Mouse (Mus musculus) kidney, adult 9 months (tissue): ENCODE data around the gene Plekhg2.

ENCODE experiments used
- DNase-seq: peaks from one replicate; pipeline ENCODE4 v3.0.0; 2022

Gene Plekhg2

GRCm38 (mm10) chr7:28382347-28382951, 10.1 kb upstream of the Plekhg2 start:
- peak; percentile 35 for DNase-seq

GRCm38 (mm10) chr7:28381938-28382337, 9.5 kb upstream of the Plekhg2 start:
- DNase-seq: peak; percentile 94

DNA sequence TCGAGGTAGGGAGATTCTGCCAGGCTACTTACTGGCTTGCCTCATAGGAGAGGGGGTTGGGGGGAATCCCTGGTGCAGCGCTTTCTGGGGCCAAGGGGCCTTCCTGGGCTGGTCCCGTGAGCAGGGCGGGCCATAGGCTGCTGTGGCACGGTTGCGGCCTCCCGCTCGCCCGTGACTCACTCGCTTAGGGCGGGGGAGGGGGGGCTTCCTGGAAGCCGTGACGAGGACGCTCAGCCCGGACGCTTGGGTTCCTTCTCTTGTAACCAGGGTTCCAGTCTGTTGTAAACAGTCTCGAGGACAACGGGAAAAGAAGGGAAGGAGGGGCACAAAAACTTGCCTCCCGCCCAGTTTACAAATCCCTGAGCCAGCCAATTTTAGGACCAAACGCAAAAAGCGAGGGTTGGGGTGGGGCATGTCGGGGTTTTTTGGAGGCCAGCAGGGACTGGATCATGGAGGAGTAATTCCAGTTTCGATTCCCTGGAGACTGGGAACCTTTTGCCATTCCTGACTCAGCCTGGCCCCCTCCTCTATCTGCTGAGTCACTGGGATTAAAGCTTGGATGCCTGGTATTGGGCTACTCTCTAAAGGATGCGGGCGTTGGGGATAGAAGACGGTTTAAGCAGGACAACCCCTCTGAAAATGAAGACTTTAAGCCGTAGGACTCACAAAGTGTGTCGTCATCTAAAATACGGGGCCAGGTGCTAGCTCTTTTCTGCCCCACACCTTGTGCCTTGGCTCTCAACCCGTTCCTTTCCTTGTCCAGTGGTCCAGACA, 8.8 kb upstream of the Plekhg2 start:
- DNase-seq: peak; percentile 78

DNA sequence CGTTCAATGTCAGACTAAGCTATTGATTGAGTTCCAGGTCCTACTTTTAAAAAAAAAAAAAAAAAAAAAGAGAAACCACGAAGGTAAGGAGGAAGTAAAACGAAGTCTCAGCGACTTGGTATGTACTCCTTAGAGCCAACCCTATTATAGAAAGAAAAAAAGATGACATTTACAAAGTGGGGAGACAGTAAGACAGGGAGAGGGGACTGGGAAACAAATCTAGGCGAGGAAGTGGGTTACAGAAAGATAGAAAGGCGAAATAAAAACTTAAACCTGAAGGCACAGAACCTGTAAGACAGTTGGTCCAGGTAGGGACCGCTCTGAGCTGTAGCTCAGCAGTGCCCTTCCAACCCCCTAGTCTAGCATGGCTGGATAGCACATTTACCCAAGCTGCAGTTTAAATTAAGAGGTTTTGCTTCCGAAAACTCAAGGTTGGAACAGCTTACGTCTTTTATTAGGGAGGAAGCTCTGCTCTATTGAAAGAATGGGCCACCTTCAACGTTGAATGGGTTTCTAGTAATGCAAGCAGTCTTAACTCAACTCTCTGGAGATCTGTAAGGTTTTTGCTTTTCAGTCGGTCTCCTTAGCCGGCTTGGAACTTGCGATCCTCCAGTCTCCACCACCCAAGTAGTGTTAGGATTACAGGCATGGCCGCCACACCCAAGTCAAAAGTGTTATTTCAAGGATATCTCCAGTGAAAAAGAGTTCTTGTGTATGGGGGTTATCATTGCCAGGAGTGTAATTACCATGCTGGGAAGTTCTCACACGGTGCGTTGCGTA, 8.0 kb upstream of the Plekhg2 start, which contains the start of gene Zfp36:
Gene Zfp36 (minus strand): TSS at position 17 of the 780 bp plus-strand sequence.
- peak; percentile 36 for DNase-seq

DNA sequence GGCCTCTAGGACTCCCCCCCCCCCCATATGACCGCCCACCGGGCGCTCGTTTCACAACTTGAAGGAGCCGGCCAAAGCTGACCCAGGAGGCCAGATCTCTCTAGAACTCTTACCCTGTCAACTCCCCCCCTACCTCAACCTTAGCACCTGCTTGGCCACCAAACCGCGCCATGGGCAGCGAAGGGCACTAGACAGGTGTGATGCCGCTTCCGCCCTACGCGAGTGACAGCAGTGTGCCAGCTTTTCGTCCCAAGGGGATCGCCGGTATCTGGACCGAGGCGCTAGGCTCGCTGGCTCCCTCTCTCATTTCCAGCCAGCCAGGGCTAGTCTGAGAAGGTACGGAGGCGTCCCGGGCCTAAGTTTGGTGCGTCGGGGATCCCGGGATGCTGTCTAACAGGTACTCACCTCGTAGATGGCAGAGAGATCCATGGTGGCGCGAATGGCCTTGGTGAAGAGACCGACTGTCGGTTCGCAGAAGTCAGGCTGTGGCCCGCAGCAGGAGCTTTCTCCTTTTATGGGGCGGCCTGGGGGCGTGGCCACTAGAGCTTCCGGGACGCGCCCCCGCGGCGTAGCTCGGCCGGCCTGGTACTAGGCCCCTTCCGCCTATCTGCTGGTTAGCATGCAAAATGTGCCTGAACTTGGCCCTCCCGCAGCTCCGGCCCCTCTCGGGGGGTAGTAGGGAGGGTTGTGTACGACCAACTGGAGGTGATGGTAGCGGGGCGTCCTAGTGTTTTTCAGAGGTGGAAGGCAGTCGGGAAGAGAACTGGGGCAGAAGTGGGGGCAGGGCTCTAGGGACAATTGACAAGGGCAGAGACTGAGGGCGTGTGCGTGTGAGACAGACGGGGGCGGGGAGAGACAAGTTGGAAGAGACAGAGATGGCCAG, 6.6 kb upstream of the Plekhg2 start:
- peak; percentile 97 for DNase-seq

- DNase-seq: peak; percentile 91
Observed at GRCm38 (mm10) chr7:28378066-28378690, 5.8 kb upstream of the Plekhg2 start.

- peak; percentile 65 for DNase-seq
Observed at GRCm38 (mm10) chr7:28377190-28378065, 5.0 kb upstream of the Plekhg2 start.

DNA sequence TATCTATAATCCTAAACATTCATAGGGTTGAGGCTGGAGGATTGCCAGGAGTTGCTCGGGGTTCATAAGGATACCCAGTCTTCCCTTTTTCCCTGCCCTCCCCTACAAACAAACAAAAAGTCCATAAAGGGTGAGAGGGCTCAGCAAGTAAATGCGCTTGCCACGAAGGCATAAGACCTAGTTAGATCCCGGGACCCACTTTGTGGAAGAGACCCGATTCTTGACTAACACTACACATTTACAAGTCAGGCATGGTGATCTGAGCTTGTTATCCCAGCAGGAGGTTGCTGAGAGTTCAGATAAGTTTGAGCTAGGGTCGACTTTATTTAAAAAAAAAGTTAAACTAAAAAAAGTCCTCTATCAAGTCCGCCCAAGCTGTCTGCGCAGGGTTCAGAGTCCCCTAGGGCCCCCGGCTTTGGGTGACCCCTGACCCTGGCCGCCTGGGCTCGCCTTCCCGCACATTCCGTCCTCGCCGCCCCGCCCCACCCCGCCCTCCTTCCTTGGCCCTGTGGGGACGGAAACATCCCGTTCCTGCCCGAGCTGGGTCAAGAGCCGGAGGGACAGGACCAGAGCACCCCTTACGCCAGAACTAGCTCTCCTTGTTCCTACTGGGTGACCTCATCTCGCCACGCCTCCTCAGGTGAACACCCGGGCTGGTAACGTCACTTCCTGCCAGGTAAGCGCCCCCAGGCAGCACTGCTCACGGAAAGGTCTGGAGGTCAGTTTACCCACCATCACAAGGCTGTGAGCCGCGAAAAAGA, 3.8 kb upstream of the Plekhg2 start:
- peak; percentile 95 for DNase-seq

DNA sequence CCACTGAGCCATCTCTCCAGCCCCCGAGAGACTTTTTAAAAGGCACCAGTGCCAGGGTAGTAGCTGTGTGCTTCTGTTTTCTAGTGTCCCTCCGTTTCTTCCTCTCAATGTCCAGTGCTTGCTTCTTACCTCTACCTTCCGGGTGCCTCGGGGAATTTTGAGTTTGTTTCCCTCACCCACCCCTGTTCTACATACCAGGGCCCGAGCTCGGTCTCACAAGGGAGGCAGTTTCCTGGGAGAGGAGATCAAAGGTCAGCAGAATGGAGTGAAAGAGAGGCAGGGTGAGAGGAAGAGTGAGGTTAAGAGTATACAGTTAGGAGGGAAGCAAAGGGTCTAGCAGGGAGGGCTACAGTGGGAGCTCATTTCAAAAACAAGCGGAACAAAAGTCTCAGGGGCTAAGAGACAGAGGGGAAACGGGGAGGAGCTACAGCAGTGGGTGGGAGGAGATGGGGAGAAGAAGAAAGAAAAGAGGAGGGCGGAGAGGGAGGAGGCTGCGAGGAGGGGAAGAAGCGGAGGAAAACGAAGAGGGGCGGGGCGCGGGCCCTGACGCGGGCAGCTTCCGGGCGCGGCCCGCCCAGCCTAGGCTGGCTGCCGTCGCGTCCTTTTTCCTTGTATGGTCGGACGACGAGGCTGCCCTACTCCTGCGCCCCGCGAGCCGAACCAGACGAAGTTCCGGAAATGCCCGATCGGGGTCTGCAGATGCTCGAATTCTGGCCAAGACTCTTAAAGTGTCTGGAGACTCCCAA, 3.0 kb upstream of the Plekhg2 start:
- DNase-seq: peak; percentile 93

DNA sequence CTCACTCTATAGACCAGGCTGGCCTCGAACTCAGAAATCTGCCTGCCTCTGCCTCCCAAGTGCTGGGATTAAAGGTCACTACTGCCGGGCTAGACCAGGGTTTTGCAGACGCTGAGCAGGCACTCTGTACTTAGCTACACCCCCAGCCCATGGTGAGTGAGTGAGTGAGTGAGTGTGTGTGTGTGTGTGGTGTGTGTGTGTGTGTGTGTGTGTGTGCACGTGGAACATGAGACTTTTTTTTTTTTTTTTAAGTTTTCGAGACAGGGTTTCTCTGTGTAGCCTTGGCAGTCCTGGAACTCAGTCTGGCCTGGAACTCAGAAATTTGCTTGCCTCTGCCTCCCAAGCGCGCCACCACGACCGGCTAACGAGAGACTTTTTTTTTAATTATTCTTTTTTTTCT, 2.2 kb upstream of the Plekhg2 start:
- DNase-seq: no peak

- DNase-seq: peak; percentile 51
Observed at GRCm38 (mm10) chr7:28373891-28374495, 1.6 kb upstream of the Plekhg2 start.

- DNase-seq: peak; percentile 93
Observed at GRCm38 (mm10) chr7:28373131-28373581, 757 bp upstream of the Plekhg2 start.

DNA sequence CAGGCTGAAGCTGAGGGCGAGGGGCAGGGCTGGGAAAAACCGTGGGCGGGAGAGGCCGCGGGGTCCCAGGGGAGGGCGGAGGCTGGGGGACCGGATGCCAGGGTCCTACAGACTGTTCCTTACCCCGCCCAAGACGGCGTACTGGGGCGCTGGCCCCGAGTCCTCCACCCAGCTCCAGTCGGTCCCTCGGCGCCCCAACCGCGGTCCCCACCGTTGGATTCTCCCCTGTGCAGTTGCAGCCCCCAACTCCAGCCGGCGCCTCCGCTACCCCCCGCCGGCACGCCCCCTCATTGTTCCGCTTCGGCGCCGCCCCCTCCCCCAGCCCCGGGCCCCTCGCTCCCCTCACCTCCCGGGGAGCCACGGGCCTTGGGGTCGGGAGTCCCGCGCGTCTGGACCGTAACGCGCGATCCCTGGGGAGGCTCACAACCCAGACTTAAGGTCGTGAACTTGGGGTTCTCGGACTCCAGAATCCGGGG, 847 bp downstream of the Plekhg2 start:
- DNase-seq: peak; percentile 50

- peak; percentile 38 for DNase-seq
Observed at GRCm38 (mm10) chr7:28370977-28371513, 1.4 kb downstream of the Plekhg2 start.

- DNase-seq: peak; percentile 14
Observed at GRCm38 (mm10) chr7:28370051-28370450, 2.3 kb downstream of the Plekhg2 start.

GRCm38 (mm10) chr7:28368276-28368920, 4.0 kb downstream of the Plekhg2 start:
- DNase-seq: no peak

DNA sequence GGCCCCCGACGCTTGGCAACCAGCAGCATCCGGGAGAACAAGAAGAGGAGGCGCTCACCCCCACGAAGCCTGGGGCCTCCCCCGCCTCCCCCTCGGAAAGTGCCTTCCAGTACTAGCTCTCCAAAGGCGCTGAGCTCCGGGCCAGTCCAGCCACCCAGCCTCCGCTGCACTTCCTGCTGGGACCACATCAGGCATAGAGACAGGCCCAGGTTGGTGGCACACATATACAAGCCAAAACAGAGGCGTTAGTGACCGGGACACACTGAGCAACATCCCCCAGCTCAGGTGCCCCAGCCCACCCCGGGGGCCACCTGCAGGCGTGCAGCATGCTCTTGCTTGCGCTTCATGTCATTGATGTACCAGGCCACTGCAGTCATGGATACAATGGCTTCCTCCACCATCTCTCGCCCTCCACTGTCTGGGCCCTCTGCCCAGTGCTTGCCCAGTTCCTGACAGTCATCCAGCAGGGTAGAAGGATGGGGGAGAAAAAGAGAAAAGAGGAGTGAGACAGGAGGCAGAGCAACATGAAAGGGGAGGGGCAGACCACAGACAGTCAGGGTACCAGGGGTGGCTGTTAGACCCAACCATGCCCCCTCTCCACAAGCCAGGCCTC, 4.6 kb downstream of the Plekhg2 start:
- no peak for DNase-seq
